Mouse (Mus musculus) brain, adult 10 weeks (tissue): ENCODE data around the gene Acat2. TPM values are rescaled to one million over a fixed set of nuclear protein-coding genes. Genes with fewer than 3 reads are reported as not detected.

Experiments used
- polyA plus RNA-seq: library from polyadenylated mRNA; stranded (reverse); fragments of 350-450 nt; fragmentation: Illumina TruSeq; extraction: RNeasy Lipid Tissue Mini Kit (QIAGEN cat#74804); gene quantifications from one replicate; pipeline ENCODE4 v1.2.3, GENCODE M21; 2015; ENCODE audit warnings: low read depth, low replicate concordance

Acat2 gene
- 56.4 TPM for polyA plus RNA-seq

GRCm38 (mm10) chr17:12960331-12960873, at the start of gene Acat2:
Acat2 (minus strand) TSS chr17:12960747.

GRCm38 (mm10) chr17:13006546-13006945, 46.0 kb upstream of the Acat2 start, which contains the start of gene Sod2:
Sod2 (plus strand) TSS chr17:13006846.

GRCm38 (mm10) chr17:12994069-12994468, 33.5 kb upstream of the Acat2 start, which contains the start of gene Wtap:
Wtap (minus strand) TSS chr17:12994169.

GRCm38 (mm10) chr17:12940151-12940805, 20.3 kb downstream of the Acat2 start, which contains the start of gene Acat3:
Acat3 (minus strand) TSS chr17:12940600.

GRCm38 (mm10) chr17:12915881-12916583, 44.5 kb downstream of the Acat2 start, which contains the start of gene Mrpl18:
Mrpl18 (minus strand) TSS chr17:12916345.

GRCm38 (mm10) chr17:12915488-12915880, 45.1 kb downstream of the Acat2 start, which contains the start of gene Tcp1:
Tcp1 (plus strand) TSS chr17:12915701.

GRCm38 (mm10) chr17:12909361-12910280, 50.9 kb downstream of the Acat2 start, which contains the start of gene Pnldc1:
Pnldc1 (minus strand) TSS chr17:12910230.

Other genes starting within 250 kb of the Acat2 start
- gene Igf2r, start 191.1 kb downstream of the Acat2 start, polyA plus RNA-seq = 8.9 TPM
- 21.5 TPM for gene Mas1, start 92.6 kb downstream of the Acat2 start, polyA plus RNA-seq
- gene Mrgprh, start 84.7 kb downstream of the Acat2 start, polyA plus RNA-seq = not detected
- 0.79 TPM for gene Pnldc1, start 50.5 kb downstream of the Acat2 start, polyA plus RNA-seq
- 267 TPM for gene Tcp1, start 45.0 kb downstream of the Acat2 start, polyA plus RNA-seq
- 80.3 TPM for gene Mrpl18, start 44.4 kb downstream of the Acat2 start, polyA plus RNA-seq
- 8.3 TPM for gene Acat3, start 20.1 kb downstream of the Acat2 start, polyA plus RNA-seq
- gene Wtap, start 33.4 kb upstream of the Acat2 start, polyA plus RNA-seq = 71.9 TPM
- gene Sod2, start 46.1 kb upstream of the Acat2 start, polyA plus RNA-seq = 143 TPM
- not detected for gene Gpr31b, start 91.5 kb upstream of the Acat2 start, polyA plus RNA-seq
- not detected for gene Tcp10b, start 100.4 kb upstream of the Acat2 start, polyA plus RNA-seq
- not detected for gene Unc93a, start 171.1 kb upstream of the Acat2 start, polyA plus RNA-seq